Mouse (Mus musculus) kidney, adult 2 months (tissue): ENCODE results near the gene Bmp7. TPM values are rescaled to one million over a fixed set of nuclear protein-coding genes. Genes with fewer than 3 reads are reported as not detected.

Source experiments
- DNase-seq: peaks from one replicate; pipeline ENCODE4 v3.0.0; 2021
- H3K27ac ChIP-seq: fragments of 200-500 bp; 2 replicates; pipeline ENCODE4 v1.5.1; 2012; ENCODE audit warnings: low read depth, low read length, control low read depth, inconsistent platforms; ENCODE audit not compliant: insufficient read depth
- H3K27me3 ChIP-seq: fragments of 200-500 bp; replicated peaks from 2 replicates; pipeline ENCODE4 v1.6.1; 2012; ENCODE audit warnings: mild to moderate bottlenecking, moderate library complexity, low read length, inconsistent platforms; ENCODE audit not compliant: control insufficient read depth, insufficient read depth
- H3K36me3 ChIP-seq: fragments of 200-500 bp; 2 replicates; pipeline ENCODE4 v1.6.1; 2012; ENCODE audit warnings: mild to moderate bottlenecking, moderate library complexity, low read length, inconsistent platforms; ENCODE audit not compliant: control insufficient read depth, insufficient read depth
- H3K4me1 ChIP-seq: fragments of 200-500 bp; 2 replicates; pipeline ENCODE4 v1.6.1; 2011; ENCODE audit warnings: low read length; ENCODE audit not compliant: control insufficient read depth, insufficient read depth
- H3K4me3 ChIP-seq: fragments of 200-500 bp; 2 replicates; pipeline ENCODE4 v1.5.1; 2011; ENCODE audit warnings: mild to moderate bottlenecking, low read depth, low read length, control low read depth; ENCODE audit not compliant: insufficient read depth
- CTCF ChIP-seq: fragments of 200-500 bp; conservative IDR thresholded peaks from 2 replicates; pipeline ENCODE4 v1.5.1; 2011; ENCODE audit warnings: low read depth, mild to moderate bottlenecking, control low read depth, low read length, moderate library complexity, mixed read lengths; ENCODE audit not compliant: insufficient read depth, insufficient read length
- POLR2A ChIP-seq: fragments of 200-500 bp; IDR thresholded peaks from one replicate; pipeline ENCODE4 v1.6.1; 2011; ENCODE audit warnings: low read depth, low read length, control low read depth
- WGBS: fragments of 180-500 bp; shearing (Covaris S2); methylation state at CpG from one replicate; pipeline ENCODE4 v1.1.7; 2018; 5-methylcytosine and 5-hydroxymethylcytosine counted together
- polyA plus RNA-seq: library from polyadenylated mRNA; depleted of rRNA; stranded (reverse); fragments of >200 nt; gene quantifications from 2 replicates; pipeline ENCODE4 v1.2.3, GENCODE M21; 2012

Bmp7 gene
- polyA plus RNA-seq, 1 experiment, result 47.6 TPM

GRCm38 (mm10) chr2:172934891-172935740 lies 5.0 kb downstream of the Bmp7 start:
- TF ChIP-seq POLR2A, result no peak
- TF ChIP-seq CTCF, result no peak

GRCm38 (mm10) chr2:172934420-172934788 lies 5.7 kb downstream of the Bmp7 start:
- WGBS, result 39% methylated on average over 8 of the region's 8 CpGs
- H3K27me3 ChIP-seq, result no peaks in the 10 kb centered on the region
- H3K36me3 ChIP-seq, result no peaks in the 10 kb centered on the region
- H3K27ac ChIP-seq, result no peak overlapping the region
- H3K4me3 ChIP-seq, result no peak overlapping the region
- TF ChIP-seq POLR2A (no peak), CTCF (no peak)
- H3K4me1 ChIP-seq, result peaks cover 25% of the 10 kb centered on the region
- no peak for DNase-seq

More at GRCm38 (mm10) chr2:172934891-172935740, 5.0 kb downstream of the Bmp7 start:
- Histone ChIP-seq H3K4me3 (no peak overlapping the region), H3K36me3 (no peaks in the 10 kb centered on the region), H3K27me3 (no peaks in the 10 kb centered on the region), H3K27ac (no peak overlapping the region), H3K4me1 (peaks cover 18% of the 10 kb centered on the region)
- DNase-seq, result no peak
- WGBS, result 69% methylated on average over 30 of the region's 30 CpGs

GRCm38 (mm10) chr2:172933631-172934419 lies 6.3 kb downstream of the Bmp7 start:
- TF ChIP-seq POLR2A (no peak), CTCF (no peak)
- WGBS, result 30% methylated on average over 34 of the region's 34 CpGs
- H3K4me1 ChIP-seq, result peaks cover 25% of the 10 kb centered on the region
- H3K4me3 ChIP-seq, result no peak overlapping the region
- H3K27ac ChIP-seq, result no peak overlapping the region
- DNase-seq, result peak; percentile 64
- H3K27me3 ChIP-seq, result no peaks in the 10 kb centered on the region
- no peaks in the 10 kb centered on the region for H3K36me3 ChIP-seq

GRCm38 (mm10) chr2:172931137-172931898 lies 8.8 kb downstream of the Bmp7 start:
- no peak overlapping the region for H3K27ac ChIP-seq
- H3K4me1 ChIP-seq, result peaks cover 24% of the 10 kb centered on the region
- no peak for DNase-seq

GRCm38 (mm10) chr2:172929905-172930436 lies 10.2 kb downstream of the Bmp7 start:
- DNase-seq, result peak; percentile 87
- no peaks in the 10 kb centered on the region for H3K36me3 ChIP-seq
- H3K27ac ChIP-seq, result peak overlapping the region; percentile 76
- no peaks in the 10 kb centered on the region for H3K27me3 ChIP-seq
- H3K4me3 ChIP-seq, result no peak overlapping the region
- TF ChIP-seq POLR2A (no peak), CTCF (no peak)
- H3K4me1 ChIP-seq, result peaks cover 24% of the 10 kb centered on the region
- 36% methylated on average over 14 of the region's 14 CpGs for WGBS

More at GRCm38 (mm10) chr2:172931137-172931898, 8.8 kb downstream of the Bmp7 start:
- no peak for TF ChIP-seq POLR2A
- TF ChIP-seq CTCF, result no peak
- Histone ChIP-seq H3K4me3 (no peak overlapping the region), H3K36me3 (no peaks in the 10 kb centered on the region), H3K27me3 (no peaks in the 10 kb centered on the region)
- 74% methylated on average over 17 of the region's 17 CpGs for WGBS

- no peak for TF ChIP-seq CTCF
- TF ChIP-seq POLR2A, result no peak
- DNase-seq, result no peak
- Histone ChIP-seq H3K4me1 (peaks cover 24% of the 10 kb centered on the region), H3K27ac (no peak overlapping the region), H3K4me3 (no peak overlapping the region), H3K27me3 (no peaks in the 10 kb centered on the region), H3K36me3 (no peaks in the 10 kb centered on the region)
- WGBS, result 39% methylated on average over 5 of the region's 5 CpGs
Observed at GRCm38 (mm10) chr2:172927643-172928042, 12.5 kb downstream of the Bmp7 start.
